ENCODE assay signal across 8 mouse cellular contexts in genomic region chr11:88552987-88553386, GRCm38 (mm10).
DNase-seq lines count a peak whose midpoint lies in the region; ATAC-seq and TF ChIP-seq lines count a peak whose summit lies in the region.

No protein-coding gene starts in this region.

- peak; percentile 58; the same call in 1 of the 2 replicates for TF ChIP-seq EP300 in ES-Bruce4 (IDR thresholded peaks at IDR 0.05; ENCODE audit: insufficient read depth, low read depth, low read length)

- H3K9ac ChIP-seq in ES-Bruce4 (ENCODE audit: low read depth, poor library complexity, severe bottlenecking): no peak overlapping the region
- H3K9ac ChIP-seq in hindbrain, embryonic 11.5 days (ENCODE audit: low read depth, low read length): no peak overlapping the region
- H3K9ac ChIP-seq in lung, embryonic 16.5 days (ENCODE audit: low read length): no peak overlapping the region

- TF ChIP-seq CTCF in ES-Bruce4 (IDR thresholded peaks at IDR 0.05; ENCODE audit: low read depth, low read length): peak; percentile 65

- H3K27me3 ChIP-seq in ES-Bruce4 (ENCODE audit: control insufficient read depth, insufficient read depth, low read length, poor library complexity, severe bottlenecking): no peaks in the 10 kb centered on the region
- H3K27me3 ChIP-seq in hindbrain, embryonic 11.5 days (ENCODE audit: control insufficient read depth, insufficient read depth, low read length): no peaks in the 10 kb centered on the region
- no peaks in the 10 kb centered on the region for H3K27me3 ChIP-seq in lung, embryonic 16.5 days (ENCODE audit: control insufficient read depth, insufficient read depth, low read depth, low read length)

- H3K4me1 ChIP-seq in ES-Bruce4 (ENCODE audit: control insufficient read depth, insufficient read depth, low read length): peaks cover 15% of the 10 kb centered on the region
- peaks cover 57% of the 10 kb centered on the region for H3K4me1 ChIP-seq in hindbrain, embryonic 11.5 days (replicated peaks; ENCODE audit: control insufficient read depth, insufficient read depth, low read length)
- peaks cover 59% of the 10 kb centered on the region for H3K4me1 ChIP-seq in lung, embryonic 16.5 days (replicated peaks; ENCODE audit: control insufficient read depth, insufficient read depth, low read length)

- no peak overlapping the region for H3K4me3 ChIP-seq in ES-Bruce4 (ENCODE audit: low read depth, low read length)
- H3K4me3 ChIP-seq in hindbrain, embryonic 11.5 days (ENCODE audit: low read depth, low read length): no peak overlapping the region
- H3K4me3 ChIP-seq in lung, embryonic 16.5 days (ENCODE audit: low read length): no peak overlapping the region

- peak overlapping the region; percentile 67 for H3K27ac ChIP-seq in ES-Bruce4 (ENCODE audit: insufficient read depth, low read length)
- peak overlapping the region; percentile 68 for H3K27ac ChIP-seq in hindbrain, embryonic 11.5 days (ENCODE audit: low read depth, low read length)
- peak overlapping the region; percentile 51 for H3K27ac ChIP-seq in lung, embryonic 16.5 days (ENCODE audit: low read length)

- TF ChIP-seq POLR2A in ES-Bruce4 (IDR thresholded peaks at IDR 0.05; ENCODE audit: insufficient read depth, low read length): no peak

- WGBS in hindbrain, embryonic 11.5 days: 17% methylated on average over 8 of the region's 8 CpGs
- 36% methylated on average over 8 of the region's 8 CpGs for WGBS in lung, embryonic 16.5 days

- ATAC-seq in hindbrain, embryonic 11.5 days (ENCODE audit: low FRiP score): peak; percentile 36; the same call in 1 of the 2 replicates
- ATAC-seq in lung, embryonic 16.5 days (ENCODE audit: low read depth): no peak

- no peaks in the 10 kb centered on the region for H3K9me3 ChIP-seq in ES-Bruce4 (replicated peaks; ENCODE audit: control insufficient read depth, insufficient read depth, low read length, poor library complexity, severe bottlenecking)
- no peaks in the 10 kb centered on the region for H3K9me3 ChIP-seq in hindbrain, embryonic 11.5 days (ENCODE audit: control insufficient read depth, low read length)
- H3K9me3 ChIP-seq in lung, embryonic 16.5 days (ENCODE audit: control insufficient read depth, low read length): no peaks in the 10 kb centered on the region

- no peak overlapping the region for H3K4me2 ChIP-seq in hindbrain, embryonic 11.5 days (replicated peaks; ENCODE audit: low read depth, low read length)
- H3K4me2 ChIP-seq in lung, embryonic 16.5 days (ENCODE audit: low read depth, low read length): no peak overlapping the region

- no peaks in the 10 kb centered on the region for H3K36me3 ChIP-seq in ES-Bruce4 (ENCODE audit: control insufficient read depth, insufficient read depth, low read length, poor library complexity, severe bottlenecking)
- no peaks in the 10 kb centered on the region for H3K36me3 ChIP-seq in hindbrain, embryonic 11.5 days (ENCODE audit: control insufficient read depth, insufficient read depth, low read length)
- H3K36me3 ChIP-seq in lung, embryonic 16.5 days (ENCODE audit: control insufficient read depth, insufficient read depth, low read length): no peaks in the 10 kb centered on the region

- DNase-seq in cerebellum, adult 18-20 months: peak; percentile 80 to 81
- DNase-seq in frontal cortex, postnatal 10 days (ENCODE audit: low spot score in 2 of 2): peak; percentile 26 to 57
- peak; percentile 72 for DNase-seq in hindbrain, embryonic 11.5 days (ENCODE audit: low spot score)
- DNase-seq in layer of hippocampus, adult 9-11 months: peak; percentile 57
- DNase-seq in retina, postnatal 7 days (ENCODE audit: low read depth, low spot score): peak; percentile 55
- peak; percentile 86 for DNase-seq in thymus, postnatal 4 days
